Mouse (Mus musculus) ovary, postnatal 36 days (tissue): ENCODE measurements around the gene Ano4.

Experiments used
- DNase-seq: peaks from one replicate; pipeline ENCODE4 v3.0.0; 2022; ENCODE audit warnings: low spot score, mixed read lengths

The Ano4 gene

DNA sequence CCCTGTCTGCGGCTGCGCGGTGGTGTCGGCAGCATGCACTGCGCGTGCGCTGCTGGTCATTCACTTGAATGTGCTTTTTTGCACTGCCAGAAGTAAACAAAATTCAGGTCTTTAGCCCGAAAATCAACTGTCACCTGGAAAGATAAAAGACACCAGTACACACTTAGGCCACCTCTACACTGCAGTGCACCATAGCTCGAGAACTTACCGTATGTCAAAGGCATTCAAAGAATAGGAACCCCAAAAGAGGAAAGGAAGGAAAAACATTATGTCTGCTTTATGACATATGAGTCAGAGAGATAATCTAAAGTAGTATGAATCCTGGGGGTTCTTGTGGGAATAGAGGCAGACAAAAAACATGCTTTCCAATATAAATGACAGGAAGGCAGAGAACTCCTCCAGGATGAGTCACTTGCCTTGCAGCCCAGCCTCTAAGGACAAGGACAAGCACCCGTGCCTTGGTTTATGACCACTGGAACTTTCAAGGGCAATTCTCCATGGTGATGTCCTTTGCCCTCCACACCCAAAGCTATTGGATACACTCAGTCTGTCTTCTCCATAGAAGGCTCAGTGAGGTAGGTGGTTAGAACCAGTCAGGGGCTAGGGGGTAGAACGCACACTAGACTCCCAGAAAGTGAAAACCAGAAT is 394.8 kb downstream of the Ano4 start:
- no peak for DNase-seq
